Mouse (Mus musculus): Measurements from ENCODE around the gene Uqcrc2. TPM values are rescaled to one million over a fixed set of nuclear protein-coding genes. Genes with fewer than 3 reads are reported as not detected.

Uqcrc2 gene
- polyA plus RNA-seq, 1 experiment from 2014 or later: 190 TPM

- Histone ChIP-seq H3K27ac (no peak overlapping the region), H3K4me2 (no peak overlapping the region), H3K4me1 (no peaks in the 10 kb centered on the region), H3K4me3 (no peak overlapping the region), H3K27me3 (no peaks in the 10 kb centered on the region), H3K36me3 (peaks cover 18% of the 10 kb centered on the region), H3K9me3 (no peaks in the 10 kb centered on the region), H3K9ac (no peak overlapping the region)
- no peak for ATAC-seq (ENCODE audit: insufficient number of reproducible peaks, insufficient read depth, low FRiP score, low TSS enrichment, low read depth)
- WGBS: 96% methylated on average over 5 of the region's 5 CpGs
Observed at GRCm38 (mm10) chr7:120693831-120694375, 58.9 kb downstream of the Uqcrc2 start.

DNA sequence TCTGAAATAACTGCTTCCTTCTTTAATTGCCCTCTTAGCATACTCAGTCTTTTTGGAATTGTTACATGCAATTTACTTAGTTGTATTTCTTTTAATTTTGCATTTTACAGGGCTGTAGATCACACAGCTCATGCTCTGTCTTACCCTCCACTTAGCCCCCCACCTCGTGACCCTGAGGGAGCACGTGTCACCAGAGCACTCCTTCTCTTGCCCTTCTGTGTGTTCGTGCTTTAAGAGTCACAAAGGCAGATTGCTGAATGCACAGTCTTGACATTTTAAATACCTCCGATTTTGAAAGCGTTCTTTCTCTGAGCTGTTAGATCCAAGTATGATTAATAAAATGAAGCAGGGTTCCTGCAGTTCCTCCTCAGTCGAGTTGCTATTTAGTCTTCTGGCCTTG lies 60.2 kb downstream of the Uqcrc2 start:
- Histone ChIP-seq H3K9me3 (no peaks in the 10 kb centered on the region), H3K4me2 (no peak overlapping the region), H3K9ac (no peak overlapping the region), H3K27ac (no peak overlapping the region), H3K36me3 (peaks cover 18% of the 10 kb centered on the region), H3K4me1 (no peaks in the 10 kb centered on the region), H3K4me3 (no peak overlapping the region), H3K27me3 (no peaks in the 10 kb centered on the region)
- 39% methylated on average over 6 of the region's 6 CpGs for WGBS
- no peak for ATAC-seq (ENCODE audit: insufficient number of reproducible peaks, insufficient read depth, low FRiP score, low TSS enrichment, low read depth)

GRCm38 (mm10) chr7:120695641-120696040 lies 60.7 kb downstream of the Uqcrc2 start:
- WGBS: 61% methylated on average over 1 of the region's 1 CpGs
- Histone ChIP-seq H3K9me3 (no peaks in the 10 kb centered on the region), H3K4me2 (no peak overlapping the region), H3K27me3 (no peaks in the 10 kb centered on the region), H3K9ac (no peak overlapping the region), H3K4me1 (no peaks in the 10 kb centered on the region), H3K27ac (no peak overlapping the region), H3K4me3 (no peak overlapping the region), H3K36me3 (peaks cover 17% of the 10 kb centered on the region)
- no peak for ATAC-seq (ENCODE audit: insufficient number of reproducible peaks, insufficient read depth, low FRiP score, low TSS enrichment, low read depth)

DNA sequence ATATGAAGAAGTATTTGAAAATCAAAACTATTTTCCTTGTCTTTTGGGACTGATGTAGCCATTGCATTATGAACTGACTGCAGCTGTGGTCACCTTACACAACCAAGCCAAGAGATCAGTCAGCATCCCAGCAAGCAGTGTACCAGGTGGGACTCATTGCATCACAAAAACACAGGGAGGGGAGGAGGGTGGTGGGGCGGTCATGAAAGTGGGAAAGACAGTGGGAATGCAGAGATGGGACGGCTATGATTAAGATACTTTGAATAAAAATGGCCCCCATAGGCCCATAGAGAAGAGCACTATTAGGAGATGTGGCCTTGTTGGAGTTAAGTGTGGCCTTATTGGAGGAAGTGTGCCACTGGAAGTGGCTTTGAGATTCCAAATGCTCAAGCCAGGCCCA lies 61.4 kb downstream of the Uqcrc2 start:
- Histone ChIP-seq H3K27ac (no peak overlapping the region), H3K36me3 (peaks cover 13% of the 10 kb centered on the region), H3K9ac (no peak overlapping the region), H3K4me1 (no peaks in the 10 kb centered on the region), H3K4me3 (no peak overlapping the region), H3K9me3 (no peaks in the 10 kb centered on the region), H3K4me2 (no peak overlapping the region), H3K27me3 (no peaks in the 10 kb centered on the region)
- ATAC-seq (ENCODE audit: insufficient number of reproducible peaks, insufficient read depth, low FRiP score, low TSS enrichment, low read depth): no peak
- WGBS: 91% methylated on average over 2 of the region's 2 CpGs

DNA sequence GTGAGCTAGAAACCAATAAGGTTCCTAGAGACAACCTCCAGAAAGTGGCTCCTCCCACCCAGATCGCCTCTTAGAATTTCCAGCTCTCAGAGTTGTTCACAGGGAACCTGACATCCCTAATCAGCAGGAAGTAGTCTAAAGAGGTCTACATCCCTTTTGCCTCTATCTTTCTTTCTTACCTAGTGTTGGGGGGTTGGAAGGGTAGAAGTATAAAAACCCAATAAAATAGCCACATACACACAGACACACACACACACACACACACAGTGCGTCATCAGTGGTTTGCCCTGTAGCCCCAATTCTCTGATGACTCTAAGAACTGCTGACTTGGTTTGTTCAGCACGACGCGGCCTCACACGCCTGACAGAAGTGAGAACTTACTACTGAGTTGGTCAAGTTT lies 64.6 kb downstream of the Uqcrc2 start:
- Histone ChIP-seq H3K4me1 (no peaks in the 10 kb centered on the region), H3K27me3 (no peaks in the 10 kb centered on the region), H3K9me3 (no peaks in the 10 kb centered on the region), H3K27ac (no peak overlapping the region), H3K9ac (no peak overlapping the region), H3K36me3 (0 out of 2 replicates have a peak, but pooled peaks cover 6% of the 10 kb centered on the region), H3K4me2 (no peak overlapping the region), H3K4me3 (no peak overlapping the region)
- 88% methylated on average over 6 of the region's 6 CpGs for WGBS
- ATAC-seq (ENCODE audit: insufficient number of reproducible peaks, insufficient read depth, low FRiP score, low TSS enrichment, low read depth): no peak

- no peaks in the 10 kb centered on the region for H3K4me1 ChIP-seq
- H3K4me3 ChIP-seq: no peak overlapping the region
- H3K27me3 ChIP-seq: no peaks in the 10 kb centered on the region
- 68% methylated on average over 3 of the region's 3 CpGs for WGBS
- ATAC-seq (ENCODE audit: insufficient number of reproducible peaks, insufficient read depth, low FRiP score, low TSS enrichment, low read depth): no peak
- H3K9me3 ChIP-seq: no peaks in the 10 kb centered on the region
- no peak overlapping the region for H3K27ac ChIP-seq
- H3K4me2 ChIP-seq: no peak overlapping the region
- no peak overlapping the region for H3K9ac ChIP-seq
- no peaks in the 10 kb centered on the region for H3K36me3 ChIP-seq
Observed at GRCm38 (mm10) chr7:120703888-120704287, 68.9 kb downstream of the Uqcrc2 start.

Other genes with a start within 250 kb of the Uqcrc2 start
- 0.10 TPM in 1 of 2 replicates, not detected in the other for gene Abca16, start 225.5 kb upstream of the Uqcrc2 start, polyA plus RNA-seq (2015; fragmentation: Nextera tagmentation; extraction: Ambion mirVana)
- gene Pdzd9, start 35.2 kb downstream of the Uqcrc2 start, polyA plus RNA-seq (2015; fragmentation: Nextera tagmentation; extraction: Ambion mirVana): 0.39 and 0.54 TPM in 2 replicates
- gene Mosmo, start 42.4 kb downstream of the Uqcrc2 start, polyA plus RNA-seq (2015; fragmentation: Nextera tagmentation; extraction: Ambion mirVana): 14.5 and 15.4 TPM in 2 replicates
- gene Vwa3a, start 104.1 kb downstream of the Uqcrc2 start, polyA plus RNA-seq (2015; fragmentation: Nextera tagmentation; extraction: Ambion mirVana): 0.15 and 0.28 TPM in 2 replicates
- gene Gm5737, start 177.2 kb downstream of the Uqcrc2 start, polyA plus RNA-seq (2015; fragmentation: Nextera tagmentation; extraction: Ambion mirVana): not detected in 2 replicates
- 36.6 and 39.4 TPM in 2 replicates for gene Eef2k, start 207.7 kb downstream of the Uqcrc2 start, polyA plus RNA-seq (2015; fragmentation: Nextera tagmentation; extraction: Ambion mirVana)

Data from embryonic facial prominence, embryonic 13.5 days (tissue).